Mouse (Mus musculus) stomach, postnatal 0 days (tissue): ENCODE measurements at regions not wholly inside any gene's neighbourhood (a gene's known extent, or its start where the extent isn't known, plus 50 kb on each side); places are given as distances from the start of the nearest gene placed in this dataset.

Experiments
- ATAC-seq: fragments of 200-750 bp; cut with Nextera tagmentation; 2 replicates; pipeline ENCODE4 v1.8.0; 2017; ENCODE audit not compliant: low FRiP score, low TSS enrichment
- DNase-seq: peaks from one replicate; pipeline ENCODE4 v3.0.0-alpha.2; 2016; ENCODE audit warnings: low spot score
- H3K27ac ChIP-seq: fragments of 300-500 bp; sonication (generic); replicated peaks from 2 replicates; pipeline ENCODE4 v1.5.1; 2014; ENCODE audit warnings: mild to moderate bottlenecking, control low read depth
- H3K27me3 ChIP-seq: fragments of 300-500 bp; sonication (generic); 2 replicates; pipeline ENCODE4 v1.6.1; 2014; ENCODE audit warnings: low read length; ENCODE audit not compliant: control insufficient read depth, insufficient read depth
- H3K36me3 ChIP-seq: fragments of 300-500 bp; sonication (generic); 2 replicates; pipeline ENCODE4 v1.6.1; 2014; ENCODE audit warnings: low read length, mixed read lengths; ENCODE audit not compliant: control insufficient read depth, insufficient read depth
- H3K4me1 ChIP-seq: fragments of 300-500 bp; sonication (generic); replicated peaks from 2 replicates; pipeline ENCODE4 v1.6.1; 2014; ENCODE audit warnings: antibody characterized with exemption; ENCODE audit not compliant: control insufficient read depth, insufficient read depth
- H3K4me2 ChIP-seq: fragments of 300-500 bp; sonication (generic); replicated peaks from 2 replicates; pipeline ENCODE4 v1.6.1; 2014; ENCODE audit warnings: low read depth, mild to moderate bottlenecking, control low read depth, moderate library complexity
- H3K4me3 ChIP-seq: fragments of 300-500 bp; sonication (generic); 2 replicates; pipeline ENCODE4 v1.5.1; 2014; ENCODE audit warnings: low read depth, low read length, control low read depth
- H3K9ac ChIP-seq: fragments of 300-500 bp; sonication (generic); 2 replicates; pipeline ENCODE4 v1.6.1; 2014; ENCODE audit warnings: mild to moderate bottlenecking, low read length, control low read depth, mixed read lengths
- H3K9me3 ChIP-seq: fragments of 300-500 bp; sonication (generic); 2 replicates; pipeline ENCODE4 v1.6.1; 2016; ENCODE audit warnings: low read length; ENCODE audit not compliant: control insufficient read depth
- CTCF ChIP-seq: IDR thresholded peaks from 2 replicates; pipeline ENCODE4 v1.5.1; 2016; ENCODE audit warnings: antibody characterized with exemption, low read depth, mild to moderate bottlenecking, moderate library complexity
- EP300 ChIP-seq: optimal IDR thresholded peaks from 2 replicates; pipeline ENCODE3; 2016; ENCODE audit warnings: antibody characterized with exemption
- WGBS: fragments of 180-500 bp; shearing (Covaris S2); extraction: QIAGEN DNeasy Blood & Tissue Kit; methylation state at CpG from one replicate; pipeline ENCODE4 v1.1.7; 2014; 5-methylcytosine and 5-hydroxymethylcytosine counted together

DNA sequence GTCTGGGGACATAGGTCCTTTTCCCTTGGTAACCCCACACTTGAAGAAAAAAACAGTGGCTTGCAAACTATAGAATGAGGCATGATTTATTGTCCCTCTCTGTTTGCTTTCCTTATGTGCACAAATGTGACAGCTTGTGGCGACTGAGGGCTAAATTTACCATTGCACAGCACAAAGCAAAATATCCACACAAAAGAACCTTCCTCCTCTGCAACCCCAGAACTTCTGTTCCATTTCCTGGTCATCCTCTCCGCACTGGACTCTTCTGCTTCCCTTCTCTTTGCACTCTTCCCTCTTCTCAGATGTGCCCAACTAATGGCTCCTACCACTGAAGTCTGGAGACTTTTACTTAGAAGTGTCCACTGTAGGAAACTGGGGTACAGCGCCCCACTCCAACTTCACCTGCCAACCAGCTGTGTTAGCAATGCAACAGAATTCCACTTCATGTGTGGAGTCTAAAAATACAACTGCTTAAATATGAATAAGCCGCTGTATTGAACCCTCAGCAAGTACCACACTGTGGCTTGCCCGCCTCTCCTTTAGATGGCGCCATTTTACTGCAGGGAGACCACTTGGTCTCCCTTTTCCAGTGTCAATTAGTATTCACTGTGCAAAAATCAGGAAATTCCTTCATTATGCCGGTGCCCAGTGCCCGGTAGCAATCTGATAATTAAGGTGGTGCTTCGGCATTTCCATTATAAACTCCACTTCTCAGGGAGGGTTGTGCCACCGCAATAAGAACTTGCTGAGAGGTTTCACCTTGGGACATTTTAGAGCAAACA, 199.6 kb downstream of the Foxa2 start:
- H3K4me3 ChIP-seq = no peak overlapping the region
- 24% methylated on average over 10 of the region's 10 CpGs for WGBS
- peak; percentile 71 for DNase-seq
- H3K27ac ChIP-seq = no peak overlapping the region
- no peak overlapping the region for H3K4me2 ChIP-seq
- TF ChIP-seq CTCF = peak; percentile 79
- no peak for TF ChIP-seq EP300
- no peaks in the 10 kb centered on the region for H3K9me3 ChIP-seq
- no peak overlapping the region for H3K9ac ChIP-seq
- H3K4me1 ChIP-seq = no peaks in the 10 kb centered on the region
- peak; percentile 72; the same call in 1 of the 2 replicates for ATAC-seq
- H3K36me3 ChIP-seq = no peaks in the 10 kb centered on the region
- H3K27me3 ChIP-seq = no peaks in the 10 kb centered on the region

DNA sequence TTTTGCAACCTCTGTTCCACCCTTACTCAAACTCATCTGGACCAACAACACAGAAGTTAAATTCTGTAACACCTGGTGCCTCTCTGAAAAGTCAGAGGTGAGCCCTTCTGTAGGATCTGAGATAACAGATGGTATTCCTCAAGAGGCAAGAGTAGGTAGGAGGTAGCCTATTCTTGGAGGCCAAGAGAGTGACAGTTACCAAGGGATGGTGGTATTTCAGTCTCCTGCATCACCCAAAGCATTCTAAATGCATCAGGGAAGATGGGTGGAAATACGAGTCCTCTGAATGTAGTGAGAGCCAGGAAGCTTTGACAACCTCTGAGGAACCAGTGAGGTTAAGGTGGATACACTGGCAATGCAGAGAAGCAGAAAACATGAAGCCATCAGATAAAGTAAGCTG, 201.5 kb downstream of the Foxa2 start:
- Histone ChIP-seq H3K27ac (no peak overlapping the region), H3K4me1 (no peaks in the 10 kb centered on the region), H3K36me3 (no peaks in the 10 kb centered on the region), H3K27me3 (no peaks in the 10 kb centered on the region), H3K9ac (no peak overlapping the region), H3K4me2 (no peak overlapping the region), H3K4me3 (no peak overlapping the region), H3K9me3 (no peaks in the 10 kb centered on the region)
- 73% methylated on average over 1 of the region's 1 CpGs for WGBS
- no peak for DNase-seq
- ATAC-seq = no peak
- no peak for TF ChIP-seq CTCF

DNA sequence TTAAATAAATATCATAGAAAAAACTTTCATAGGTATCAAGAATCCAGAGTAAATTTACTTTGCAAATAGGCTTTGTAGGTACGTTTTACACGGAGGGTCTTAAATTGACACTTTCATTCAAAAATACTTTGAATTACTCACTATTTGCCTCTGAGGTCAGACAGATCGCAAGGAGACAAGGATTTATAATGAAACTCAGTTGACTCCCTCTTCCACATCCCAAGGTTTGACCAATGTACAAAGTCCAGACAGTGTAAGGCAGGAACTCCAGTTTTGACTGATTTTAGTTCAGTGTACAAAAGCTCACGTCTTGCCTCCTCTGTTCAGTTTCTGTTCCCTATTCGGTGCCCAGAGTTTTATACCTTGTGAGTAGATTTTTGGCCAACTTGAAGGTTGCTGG, 205.8 kb downstream of the Foxa2 start:
- Histone ChIP-seq H3K36me3 (no peaks in the 10 kb centered on the region), H3K9me3 (no peaks in the 10 kb centered on the region), H3K4me2 (no peak overlapping the region), H3K4me3 (no peak overlapping the region), H3K27me3 (no peaks in the 10 kb centered on the region), H3K27ac (no peak overlapping the region), H3K9ac (no peak overlapping the region), H3K4me1 (no peaks in the 10 kb centered on the region)
- 0 out of 2 replicates have a peak, but pooled peaks have one; percentile 32 for ATAC-seq
- no peak for TF ChIP-seq CTCF
- no peak for TF ChIP-seq EP300
- WGBS = 43% methylated on average over 5 of the region's 5 CpGs
- no peak for DNase-seq

DNA sequence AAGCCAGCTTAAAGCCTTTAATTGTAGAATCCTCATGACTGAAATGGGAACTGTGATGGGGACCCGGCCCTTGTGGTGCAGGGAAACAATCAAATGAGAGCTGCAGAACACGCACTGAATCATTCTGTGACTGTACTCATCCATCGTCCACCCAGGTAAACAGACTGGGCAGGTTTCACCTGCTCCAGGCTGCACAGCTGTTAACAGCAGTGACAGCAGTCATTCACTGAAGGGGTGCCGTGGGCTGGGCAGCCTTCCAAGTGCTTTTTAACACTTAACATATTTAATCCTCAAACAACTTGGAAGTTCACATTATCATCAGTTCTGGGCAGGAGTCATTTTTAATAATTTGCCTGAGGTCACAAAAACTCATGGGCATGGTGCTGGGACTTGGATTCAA, 208.2 kb downstream of the Foxa2 start:
- TF ChIP-seq CTCF (no peak), EP300 (no peak)
- Histone ChIP-seq H3K9ac (no peak overlapping the region), H3K4me2 (no peak overlapping the region), H3K9me3 (no peaks in the 10 kb centered on the region), H3K4me3 (no peak overlapping the region), H3K36me3 (no peaks in the 10 kb centered on the region), H3K4me1 (no peaks in the 10 kb centered on the region), H3K27me3 (no peaks in the 10 kb centered on the region), H3K27ac (no peak overlapping the region)
- 35% methylated on average over 4 of the region's 4 CpGs for WGBS
- peak; percentile 18 for DNase-seq
- no peak for ATAC-seq

DNA sequence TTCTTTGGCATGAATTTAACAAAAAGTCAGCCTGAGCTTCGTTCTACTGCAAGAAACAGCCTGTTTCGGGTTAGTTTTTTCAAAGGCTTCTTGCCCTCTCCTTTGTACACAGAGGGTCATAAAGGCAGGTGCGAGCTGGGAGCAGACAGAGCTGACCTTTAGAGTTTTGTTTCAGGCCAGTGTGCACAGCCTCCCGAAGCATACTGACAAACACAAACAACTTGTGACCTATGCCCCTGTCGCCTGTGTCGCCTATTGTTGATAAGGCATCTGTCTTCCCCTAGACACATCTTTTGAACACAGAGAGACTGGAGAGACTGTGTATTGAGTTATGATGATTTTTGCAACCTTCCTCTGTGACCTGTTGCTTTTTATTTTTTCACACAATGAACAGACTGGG, 216.2 kb downstream of the Foxa2 start:
- H3K9ac ChIP-seq = no peak overlapping the region
- no peak for DNase-seq
- no peak overlapping the region for H3K27ac ChIP-seq
- no peak for TF ChIP-seq CTCF
- TF ChIP-seq EP300 = no peak
- no peaks in the 10 kb centered on the region for H3K27me3 ChIP-seq
- no peak overlapping the region for H3K4me3 ChIP-seq
- no peak overlapping the region for H3K4me2 ChIP-seq
- no peaks in the 10 kb centered on the region for H3K36me3 ChIP-seq
- H3K4me1 ChIP-seq = no peaks in the 10 kb centered on the region
- no peaks in the 10 kb centered on the region for H3K9me3 ChIP-seq
- WGBS = 29% methylated on average over 6 of the region's 6 CpGs
- ATAC-seq = no peak

DNA sequence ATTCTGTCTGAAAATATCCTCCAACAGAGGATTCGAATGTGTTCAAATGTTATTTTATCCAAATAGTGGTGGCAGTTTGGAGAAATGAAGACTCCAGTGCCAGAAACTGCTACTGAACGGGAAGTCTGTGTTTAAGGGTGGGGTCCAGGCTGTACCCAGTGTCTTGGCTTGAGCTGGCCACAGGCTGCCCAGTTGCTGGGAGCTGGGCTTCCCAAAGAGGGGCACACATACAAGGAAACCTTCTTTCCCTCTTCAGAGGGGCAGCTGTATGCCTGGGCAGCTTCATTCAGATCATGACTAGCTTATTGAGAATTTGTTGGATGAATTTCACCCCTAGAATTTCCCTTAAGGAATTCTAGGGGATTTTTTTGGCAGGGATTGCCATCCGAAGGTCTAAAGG, 229.8 kb downstream of the Foxa2 start:
- Histone ChIP-seq H3K27me3 (no peaks in the 10 kb centered on the region), H3K9ac (no peak overlapping the region), H3K9me3 (no peaks in the 10 kb centered on the region), H3K4me3 (no peak overlapping the region), H3K4me1 (no peaks in the 10 kb centered on the region), H3K36me3 (no peaks in the 10 kb centered on the region), H3K4me2 (no peak overlapping the region), H3K27ac (no peak overlapping the region)
- ATAC-seq (no peak), DNase-seq (no peak)
- TF ChIP-seq EP300 = no peak
- TF ChIP-seq CTCF = no peak
- WGBS = 75% methylated on average over 3 of the region's 3 CpGs
